Mouse (Mus musculus) embryonic fibroblast, embryonic 13.5 days (primary cell): ENCODE measurements around the gene Abcd1. TPM values are rescaled to one million over a fixed set of nuclear protein-coding genes. Genes with fewer than 3 reads are reported as not detected.

ENCODE experiments used
- H3K27ac ChIP-seq: 2 replicates; pipeline ENCODE4 v1.5.1; 2012; ENCODE audit warnings: low read length, control low read depth, inconsistent platforms; ENCODE audit not compliant: insufficient read depth
- H3K4me1 ChIP-seq: 2 replicates; pipeline ENCODE4 v1.6.1; 2011; ENCODE audit warnings: low read length; ENCODE audit not compliant: control insufficient read depth, insufficient read depth
- H3K4me3 ChIP-seq: 2 replicates; pipeline ENCODE4 v1.5.1; 2011; ENCODE audit warnings: mild to moderate bottlenecking, control low read depth, low read length; ENCODE audit not compliant: insufficient read depth
- CTCF ChIP-seq: IDR thresholded peaks from 2 replicates; pipeline ENCODE4 v1.5.1; 2011; ENCODE audit warnings: mild to moderate bottlenecking, control low read depth, low read length, moderate library complexity, borderline replicate concordance; ENCODE audit not compliant: insufficient read depth
- POLR2A ChIP-seq: IDR thresholded peaks from 2 replicates; pipeline ENCODE4 v1.6.1; 2011; ENCODE audit warnings: low read depth, mild to moderate bottlenecking, control low read depth, low read length, moderate library complexity
- polyA plus RNA-seq: library from polyadenylated mRNA; stranded (reverse); fragments of >200 nt; gene quantifications from 2 replicates; pipeline ENCODE4 v1.2.4, GENCODE M21; 2011; ENCODE audit warnings: low read depth; ENCODE audit not compliant: missing spikeins, insufficient read length

Abcd1 gene
- polyA plus RNA-seq, 1 experiment: 14.7 TPM

DNA sequence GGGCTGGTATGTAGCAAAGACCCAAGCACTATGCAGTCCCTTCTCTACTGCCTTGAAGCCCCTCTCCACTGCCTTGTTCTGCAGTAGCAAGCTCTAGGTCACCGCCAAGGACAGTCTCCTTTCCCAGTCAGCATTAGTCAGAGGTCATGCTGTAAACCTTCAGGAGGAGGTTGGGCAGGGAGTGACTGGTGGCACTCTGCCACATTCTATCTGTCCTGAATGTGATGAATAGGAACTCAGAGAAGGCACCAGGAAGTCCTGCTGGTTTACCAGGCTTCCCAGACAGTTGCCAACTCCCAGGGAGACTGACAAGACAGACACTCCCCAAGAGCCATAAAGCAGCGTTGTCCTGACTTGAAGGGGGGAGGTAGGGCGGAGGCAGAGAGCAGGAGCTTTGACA lies 30.8 kb upstream of the Abcd1 start:
- no peak for TF ChIP-seq CTCF
- no peak for TF ChIP-seq POLR2A
- H3K4me3 ChIP-seq: no peak overlapping the region
- H3K4me1 ChIP-seq: no peaks in the 10 kb centered on the region
- H3K27ac ChIP-seq: no peak overlapping the region

DNA sequence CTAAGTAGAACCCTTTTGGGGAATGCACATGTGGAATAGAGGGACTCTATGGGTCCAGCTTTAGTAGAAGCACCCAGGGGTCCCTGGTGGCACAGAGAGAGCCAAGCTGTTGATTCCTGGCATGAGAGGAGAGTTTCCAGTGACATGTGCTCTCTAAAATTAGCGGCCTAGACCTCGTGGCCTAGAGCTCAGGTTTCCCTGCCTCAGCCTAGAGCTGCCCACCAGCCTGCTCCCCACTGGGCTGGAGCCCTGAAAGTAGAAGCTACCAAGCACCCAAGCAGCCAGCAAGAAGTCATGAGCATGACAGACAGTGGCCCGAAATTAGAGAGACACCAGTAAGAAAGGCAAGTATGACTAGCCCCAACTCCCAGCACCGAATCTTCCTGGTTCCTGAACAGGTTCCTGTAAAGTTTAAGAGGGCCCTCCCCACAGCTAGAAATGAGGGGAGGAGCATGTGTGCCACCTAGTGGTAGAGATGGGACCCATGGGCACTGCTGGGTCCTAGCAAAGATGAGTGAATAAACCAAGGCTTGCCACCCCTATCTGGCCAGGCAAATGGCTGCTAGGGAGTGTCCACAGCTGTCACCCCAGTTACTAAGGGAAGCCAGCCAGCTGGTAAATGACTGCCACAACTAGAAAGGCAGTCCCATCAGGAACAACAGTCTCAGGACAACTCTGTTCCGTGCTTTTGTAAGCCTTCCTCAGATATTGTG lies 25.3 kb upstream of the Abcd1 start:
- TF ChIP-seq POLR2A: no peak
- TF ChIP-seq CTCF: peak; percentile 46; the same call in 1 of the 2 replicates
- H3K27ac ChIP-seq: no peak overlapping the region
- H3K4me3 ChIP-seq: no peak overlapping the region
- no peaks in the 10 kb centered on the region for H3K4me1 ChIP-seq

DNA sequence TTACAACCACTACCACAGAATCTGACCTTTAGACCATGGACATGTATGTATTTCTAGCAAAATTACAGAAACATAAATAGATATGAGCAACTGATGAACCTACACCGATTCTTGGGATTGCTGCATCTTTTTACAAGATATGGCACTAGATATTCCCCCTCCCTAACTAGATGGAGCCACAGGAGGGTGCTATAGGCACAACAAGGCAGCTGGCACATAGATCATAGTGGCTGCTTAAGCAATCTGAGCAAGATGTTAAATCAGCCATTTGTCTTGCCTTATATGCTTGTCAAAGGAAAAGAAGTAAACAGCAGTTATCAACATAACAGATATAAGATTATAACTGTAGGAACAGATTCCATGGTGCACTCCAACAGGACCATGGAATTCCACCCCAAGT lies 15.9 kb upstream of the Abcd1 start:
- no peak overlapping the region for H3K4me3 ChIP-seq
- H3K27ac ChIP-seq: no peak overlapping the region
- no peaks in the 10 kb centered on the region for H3K4me1 ChIP-seq
- TF ChIP-seq POLR2A: no peak
- no peak for TF ChIP-seq CTCF

DNA sequence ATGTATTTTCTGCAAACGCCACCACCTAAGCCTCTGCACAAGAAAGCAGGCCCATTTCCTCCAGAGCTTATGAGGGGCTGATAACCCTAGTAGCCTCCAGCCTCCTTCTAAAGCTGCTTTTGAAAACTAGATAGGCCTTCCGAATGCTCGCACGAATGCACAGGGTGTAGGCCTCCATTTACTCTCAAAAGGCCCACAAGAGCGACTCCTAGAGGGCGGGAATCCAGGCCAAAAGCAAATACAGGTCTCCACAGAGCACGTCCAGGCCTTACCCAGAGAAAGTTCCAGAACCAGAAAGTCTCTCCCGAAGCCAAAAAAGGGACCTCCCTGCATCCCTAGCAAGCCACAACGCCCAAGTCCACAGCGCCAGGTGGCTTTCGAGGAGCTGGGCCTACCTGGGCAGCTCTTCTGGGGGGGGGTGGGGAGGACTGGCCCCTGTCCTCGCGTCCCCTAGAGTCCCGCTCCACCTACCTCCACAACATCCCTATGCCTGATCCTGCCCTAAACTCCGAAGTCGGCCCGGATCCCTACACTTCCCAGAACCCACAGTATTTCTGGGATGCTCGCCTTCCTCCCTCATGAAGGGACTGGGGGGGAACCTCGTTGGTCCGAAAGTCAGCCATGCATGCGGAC lies 805 bp upstream of the Abcd1 start:
- no peak for TF ChIP-seq CTCF
- H3K4me3 ChIP-seq: peak overlapping the region; percentile 85
- H3K4me1 ChIP-seq: peaks cover 12% of the 10 kb centered on the region
- H3K27ac ChIP-seq: peak overlapping the region; percentile 69

DNA sequence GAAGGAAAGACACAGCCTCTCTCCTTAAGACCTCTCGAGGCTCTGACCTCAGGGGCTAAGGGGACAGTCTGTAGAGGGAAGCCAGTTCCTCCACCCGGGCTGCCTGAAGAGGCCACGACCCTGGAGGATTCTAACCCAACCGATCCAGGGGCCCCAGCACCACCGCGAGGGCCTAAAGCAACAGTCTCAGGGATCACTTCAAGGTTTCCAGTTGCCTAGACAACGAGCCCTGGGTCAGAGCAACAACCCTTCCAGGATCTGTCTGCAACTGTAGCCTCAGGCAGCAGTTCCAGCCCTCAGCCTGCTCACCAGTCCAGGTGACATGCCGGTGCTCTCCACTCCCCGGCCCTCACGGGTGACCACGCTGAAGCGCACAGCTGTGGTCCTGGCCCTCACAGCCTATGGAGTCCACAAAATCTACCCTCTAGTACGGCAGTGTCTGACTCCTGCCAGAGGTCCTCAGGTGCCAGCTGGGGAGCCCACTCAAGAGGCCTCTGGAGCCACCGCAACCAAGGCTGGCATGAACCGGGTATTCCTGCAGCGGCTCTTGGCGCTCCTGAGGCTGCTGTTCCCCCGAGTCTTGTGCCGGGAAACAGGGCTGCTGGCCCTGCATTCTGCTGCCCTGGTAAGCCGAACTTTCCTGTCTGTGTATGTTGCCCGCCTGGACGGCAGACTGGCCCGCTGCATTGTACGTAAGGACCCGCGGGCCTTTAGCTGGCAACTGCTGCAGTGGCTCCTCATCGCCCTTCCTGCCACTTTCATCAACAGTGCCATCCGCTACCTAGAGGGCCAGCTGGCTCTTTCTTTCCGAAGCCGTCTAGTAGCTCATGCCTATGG lies 530 bp downstream of the Abcd1 start:
- H3K4me3 ChIP-seq: peak overlapping the region; percentile 41
- TF ChIP-seq POLR2A (peak; percentile 53; the same call in 1 of the 2 replicates), CTCF (no peak)

DNA sequence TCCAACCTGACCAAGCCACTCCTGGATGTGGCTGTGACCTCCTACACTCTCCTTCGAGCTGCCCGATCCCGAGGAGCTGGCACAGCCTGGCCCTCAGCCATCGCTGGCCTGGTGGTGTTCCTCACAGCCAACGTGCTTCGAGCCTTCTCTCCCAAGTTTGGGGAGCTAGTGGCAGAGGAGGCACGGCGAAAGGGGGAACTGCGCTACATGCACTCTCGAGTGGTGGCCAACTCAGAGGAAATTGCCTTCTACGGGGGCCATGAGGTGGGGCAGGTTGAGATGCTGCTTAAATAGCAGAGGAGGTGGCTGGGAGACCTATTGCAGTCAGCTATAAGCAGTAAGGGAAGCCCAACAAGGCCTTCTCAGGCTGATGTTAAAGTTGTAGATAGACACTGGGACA lies 1.3 kb downstream of the Abcd1 start:
- no peak for TF ChIP-seq POLR2A
- no peak for TF ChIP-seq CTCF
- H3K4me1 ChIP-seq: peaks cover 12% of the 10 kb centered on the region
- H3K27ac ChIP-seq: no peak overlapping the region
- H3K4me3 ChIP-seq: 0 out of 2 replicates have a peak overlapping the region, but pooled peaks have one; percentile 41

More for the DNA sequence above, 530 bp downstream of the Abcd1 start:
- Histone ChIP-seq H3K27ac (peak overlapping the region; percentile 76), H3K4me1 (peaks cover 12% of the 10 kb centered on the region)

DNA sequence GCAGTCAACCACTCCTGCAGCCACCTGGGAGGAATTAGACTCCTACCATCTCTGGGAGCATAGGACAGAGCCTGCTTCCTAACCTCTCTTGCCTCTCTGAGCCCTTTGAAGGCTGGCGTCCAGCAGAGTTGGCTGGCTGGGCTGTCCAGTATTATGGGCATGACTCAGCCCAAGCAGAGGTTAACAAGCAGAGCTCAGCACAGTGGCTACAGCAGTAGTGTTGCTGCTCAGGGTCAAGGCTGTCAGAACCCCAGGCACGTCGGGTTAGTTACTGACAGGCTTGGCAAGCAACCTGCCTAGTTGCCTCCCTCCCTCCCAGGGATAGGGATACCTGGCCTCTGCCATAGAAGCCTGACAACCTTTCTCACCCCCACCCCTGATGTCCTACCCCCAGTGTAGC lies 1.9 kb downstream of the Abcd1 start:
- no peak overlapping the region for H3K4me3 ChIP-seq
- H3K27ac ChIP-seq: no peak overlapping the region
- peaks cover 12% of the 10 kb centered on the region for H3K4me1 ChIP-seq
- TF ChIP-seq POLR2A (0 out of 2 replicates have a peak, but pooled peaks have one; percentile 12), CTCF (no peak)

DNA sequence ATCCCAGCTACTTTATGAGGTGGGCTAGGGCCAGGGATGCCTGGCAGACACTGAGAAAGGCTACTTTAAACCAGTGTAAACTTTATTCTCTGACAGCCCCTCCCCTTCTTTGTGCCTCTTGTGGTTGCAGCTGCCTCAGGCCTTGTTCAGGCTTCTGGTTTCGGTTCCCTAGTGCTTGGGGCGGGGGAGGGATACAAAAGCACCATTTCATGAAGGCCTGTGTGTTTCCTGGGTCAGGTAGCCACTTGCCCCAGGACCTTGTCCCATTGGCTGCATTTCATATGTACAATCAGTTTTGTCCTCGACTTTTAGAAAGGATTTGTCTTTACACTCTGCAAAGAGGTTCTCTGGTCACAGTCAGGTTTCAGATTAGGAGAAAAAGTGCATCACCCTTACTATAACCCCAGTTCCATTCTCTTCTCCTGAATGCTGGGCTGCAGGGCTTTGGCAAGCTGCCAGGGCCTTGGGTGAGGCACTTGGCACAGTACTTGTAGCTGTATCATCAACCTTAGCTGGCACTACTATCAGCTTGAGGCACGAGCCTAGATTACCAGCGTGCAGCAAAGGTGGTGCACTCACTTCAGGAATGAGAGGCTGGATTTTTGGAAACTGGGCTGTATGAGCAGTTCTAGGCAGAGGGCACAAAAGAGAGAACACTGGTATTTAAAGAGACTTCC lies 2.4 kb downstream of the Abcd1 start:
- Histone ChIP-seq H3K4me1 (peaks cover 12% of the 10 kb centered on the region), H3K4me3 (no peak overlapping the region), H3K27ac (peak overlapping the region; percentile 27; the same call in 1 of the 2 replicates)
- TF ChIP-seq POLR2A (no peak), CTCF (no peak)

DNA sequence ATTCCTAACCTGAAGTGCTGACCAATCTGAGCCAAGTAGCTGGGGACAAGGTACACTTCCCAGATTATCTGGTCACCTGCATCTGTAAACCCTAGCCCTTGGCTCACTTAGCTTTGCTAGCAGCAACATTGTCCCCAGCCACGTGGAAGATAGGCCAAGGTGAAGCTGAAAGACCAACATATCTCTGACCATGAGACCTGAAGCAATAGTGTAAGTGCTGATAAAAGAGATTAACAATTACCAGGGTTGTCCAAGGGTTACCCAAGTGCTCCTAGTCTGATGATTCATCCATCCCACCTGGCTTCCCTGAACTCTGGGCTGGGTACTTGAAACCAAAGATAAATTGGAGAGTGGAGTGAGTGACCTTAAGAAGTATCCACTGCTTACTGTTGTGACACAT lies 14.5 kb downstream of the Abcd1 start:
- H3K4me3 ChIP-seq: no peak overlapping the region
- TF ChIP-seq CTCF (no peak), POLR2A (no peak)
- H3K27ac ChIP-seq: no peak overlapping the region
- H3K4me1 ChIP-seq: no peaks in the 10 kb centered on the region
